Mouse (Mus musculus): Measurements from ENCODE around the gene Themis.

The Themis gene

GRCm38 (mm10) chr10:28842605-28843004, 174.4 kb downstream of the Themis start:
- WGBS, result 62% methylated on average over 2 of the region's 2 CpGs

GRCm38 (mm10) chr10:28843755-28844717, 175.9 kb downstream of the Themis start:
- 23% methylated on average over 7 of the region's 7 CpGs for WGBS

DNA sequence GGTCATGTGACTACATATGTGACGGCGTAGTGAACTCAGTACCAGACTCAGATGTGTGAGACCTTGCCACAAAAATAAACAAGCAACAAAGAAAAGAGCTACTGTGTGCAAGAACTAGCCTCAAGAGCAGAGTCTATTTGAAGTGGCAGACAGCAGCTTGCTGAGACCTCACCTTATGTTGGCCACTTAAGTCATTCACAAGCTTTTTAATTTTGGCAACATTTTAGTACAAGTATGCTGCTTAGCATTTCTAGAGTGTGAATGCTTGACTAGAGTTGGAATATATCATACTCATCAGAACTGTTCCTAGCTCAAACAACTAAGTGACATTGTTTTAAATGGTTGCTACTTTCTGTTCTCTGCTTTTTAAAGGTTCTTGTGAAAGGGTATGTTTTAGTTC, 188.0 kb downstream of the Themis start:
- 57% methylated on average over 2 of the region's 2 CpGs for WGBS

- 63% methylated on average over 4 of the region's 4 CpGs for WGBS
These were observed 202.6 kb downstream of the Themis start for GRCm38 (mm10) chr10:28870580-28871354.

DNA sequence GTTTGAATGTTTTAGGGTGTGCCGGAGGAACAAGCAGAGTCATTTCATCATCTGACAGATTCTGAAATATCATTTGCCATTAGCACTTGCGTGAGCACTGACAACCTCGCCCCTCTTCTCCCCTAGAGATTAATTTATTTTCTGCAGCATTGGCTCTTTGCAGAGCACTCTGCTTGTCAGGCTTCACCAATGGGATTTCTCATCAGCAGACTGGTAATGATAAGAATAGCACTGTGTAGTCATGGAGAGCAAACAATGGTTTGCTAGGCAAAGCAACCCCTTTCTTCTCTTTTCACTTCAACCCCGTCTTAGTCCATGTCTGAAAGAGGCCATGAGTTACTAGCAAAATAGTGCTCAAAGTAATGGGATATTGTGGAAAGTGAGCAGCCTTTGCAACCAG, 206.4 kb downstream of the Themis start:
- WGBS, result 67% methylated on average over 4 of the region's 4 CpGs

- 90% methylated on average over 1 of the region's 1 CpGs for WGBS
These were observed 219.5 kb downstream of the Themis start for GRCm38 (mm10) chr10:28887643-28888042.

GRCm38 (mm10) chr10:28890886-28891285, 222.7 kb downstream of the Themis start:
- 88% methylated on average over 2 of the region's 2 CpGs for WGBS

DNA sequence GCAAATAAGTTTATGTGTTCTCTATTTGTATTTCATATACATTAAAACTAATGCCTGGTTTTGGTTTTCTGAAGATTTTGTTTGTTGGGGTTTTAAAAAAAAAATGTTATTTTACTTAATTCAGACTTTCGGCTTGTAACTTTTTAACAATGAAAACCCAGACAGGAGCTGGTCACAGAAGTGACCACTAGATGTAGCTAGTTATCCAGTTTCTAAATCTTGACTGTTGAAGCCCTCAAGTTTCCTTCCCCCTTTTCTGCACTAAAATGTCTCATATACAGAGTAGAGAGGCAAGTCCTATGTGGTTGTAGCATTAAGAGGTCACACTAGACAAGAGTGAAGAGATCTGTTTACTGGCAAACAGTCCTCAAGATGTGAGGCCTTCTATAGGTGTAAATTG, 230.2 kb downstream of the Themis start:
- 48% methylated on average over 1 of the region's 1 CpGs for WGBS

Measured in cerebral cortex, adult 2 months (tissue).